ENCODE assay signal across 8 mouse cellular contexts in the genomic region with DNA sequence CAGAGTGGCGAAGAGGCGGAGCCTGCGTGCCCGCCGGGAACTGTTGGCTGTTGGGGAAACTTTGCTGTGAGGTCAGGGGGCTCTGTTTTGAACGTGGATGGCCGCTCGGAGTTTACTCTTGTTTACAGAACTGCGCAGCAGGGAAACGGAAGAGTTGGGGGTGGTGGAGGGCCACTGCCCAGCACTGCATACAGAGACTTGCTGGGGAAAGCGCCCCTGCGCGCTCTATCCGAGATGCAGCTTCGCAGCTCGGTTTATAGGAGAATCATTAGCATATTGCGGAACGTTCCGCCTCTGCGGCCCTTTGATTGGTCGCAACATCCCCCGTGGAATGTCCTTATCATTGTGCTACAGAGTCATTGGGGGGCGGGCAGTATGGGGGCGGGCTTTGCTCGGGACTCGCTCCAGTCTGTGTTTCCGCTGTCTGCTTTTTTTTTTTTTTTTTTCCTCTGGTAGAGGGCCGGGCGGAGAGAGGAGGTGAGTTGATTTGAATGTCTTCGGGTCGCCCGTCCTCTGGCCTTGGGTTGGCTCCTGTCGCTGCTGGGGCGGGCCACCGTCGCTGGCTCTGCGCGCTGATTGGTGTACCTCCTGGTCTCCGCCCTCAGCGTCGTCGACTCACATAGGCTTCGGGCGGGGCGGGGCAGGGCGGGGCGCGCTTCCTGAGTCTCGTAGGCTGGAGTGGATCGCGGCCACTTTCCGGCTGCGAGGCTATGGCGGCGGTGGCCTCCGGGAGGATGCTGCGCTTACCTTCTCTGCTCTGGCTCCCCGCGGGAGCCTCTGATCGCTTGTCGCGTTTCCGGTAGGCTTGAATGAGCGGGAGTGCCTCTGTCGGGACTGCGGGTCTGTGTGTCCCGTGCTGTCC. TPM values are rescaled to one million over a fixed set of nuclear protein-coding genes. Genes with fewer than 3 reads are reported as not detected.
DNase-seq lines count a peak whose midpoint lies in the region; ATAC-seq lines count a peak whose summit lies in the region.

No protein-coding gene starts in this region.

- peak; percentile 65 for ATAC-seq in inflammation-experienced regulatory T-cells, adult 6 months
- ATAC-seq in megakaryocyte-erythroid progenitor cell, adult 5-6 weeks (replicated peaks; ENCODE audit: low FRiP score, low TSS enrichment, poor library complexity, severe bottlenecking): peak; percentile 80

- intact Hi-C loops in gastrocnemius, postnatal 14 days (cut with DNase I; ENCODE audit: low total_unique reads): no loop called here
- intact Hi-C loops in left cerebral cortex, postnatal 10 days (cut with DNase I): loop anchor here (5.0 to 10.0 kb wide), 3 partner anchors 44 to 147 kb away; a partner anchor contains a TSS

- peak; percentile 98 to 99 for DNase-seq in adrenal gland, adult (ENCODE audit: inconsistent age in 2 of 2, low spot score in 1 of 2)
- peak; percentile 98 for DNase-seq in embryo, embryonic 10.5 days (ENCODE audit: low spot score)
- peak; percentile 97 for DNase-seq in gastrocnemius, postnatal 14 days
- peak; percentile 95 to 98 for DNase-seq in left cerebral cortex, postnatal 10 days (ENCODE audit: extremely low spot score in 1 of 2, low spot score in 2 of 2)
- peak; percentile 94 for DNase-seq in right cerebral cortex, postnatal 25 days
- peak; percentile 96 to 98 for DNase-seq in urinary bladder, postnatal 4 days (ENCODE audit: low spot score in 2 of 2)

RNA-seq across cellular contexts. Expression of a gene that starts 2.6 kb away (rescaled TPM):
- 10 to 100 TPM; 21.0 to 21.2 TPM for total RNA-seq in gastrocnemius, postnatal 14 days (2021)
- 10 to 100 TPM; 59.2 to 68.3 (median 67.9) TPM for polyA plus RNA-seq in inflammation-experienced regulatory T-cells, adult 6 months (2017; shearing (Covaris generic))
- 10 to 100 TPM; 36.1 to 40.2 TPM for total RNA-seq in left cerebral cortex, postnatal 10 days (2021)
- 27.3 and 32.6 TPM in 2 replicates for total RNA-seq in megakaryocyte-erythroid progenitor cell, adult 5-6 weeks (2014; fragmentation: Nextera tagmentation)
- total RNA-seq in megakaryocyte-erythroid progenitor cell, adult 5-6 weeks (2017): 48.1 and 71.3 TPM in 2 replicates

RNA-seq across cellular contexts. Expression of a gene that starts 7.4 kb away (rescaled TPM):
- 10 to 100 TPM; 12.8 to 13.8 TPM for total RNA-seq in gastrocnemius, postnatal 14 days (2021)
- 10 to 100 TPM; 10.2 to 17.0 (median 13.0) TPM for polyA plus RNA-seq in inflammation-experienced regulatory T-cells, adult 6 months (2017; shearing (Covaris generic))
- total RNA-seq in left cerebral cortex, postnatal 10 days (2021): 10 to 100 TPM; 22.5 to 24.5 TPM
- total RNA-seq in megakaryocyte-erythroid progenitor cell, adult 5-6 weeks (2014; fragmentation: Nextera tagmentation): 41.0 and 77.9 TPM in 2 replicates
- 38.7 and 41.7 TPM in 2 replicates for total RNA-seq in megakaryocyte-erythroid progenitor cell, adult 5-6 weeks (2017)

Comparison
In these comparisons a context has a peak if more than half of its experiments do, and no peak if none do; other contexts are left out.
1. Peak in every context shown above with its lines: DNase-seq and ATAC-seq.